Mouse (Mus musculus): ENCODE results near the gene Gm10181. TPM values are rescaled to one million over a fixed set of nuclear protein-coding genes. Genes with fewer than 3 reads are reported as not detected.

The Gm10181 gene
- polyA plus RNA-seq (2015; fragmentation: Nextera tagmentation; extraction: Ambion mirVana), result not detected in 2 replicates

DNA sequence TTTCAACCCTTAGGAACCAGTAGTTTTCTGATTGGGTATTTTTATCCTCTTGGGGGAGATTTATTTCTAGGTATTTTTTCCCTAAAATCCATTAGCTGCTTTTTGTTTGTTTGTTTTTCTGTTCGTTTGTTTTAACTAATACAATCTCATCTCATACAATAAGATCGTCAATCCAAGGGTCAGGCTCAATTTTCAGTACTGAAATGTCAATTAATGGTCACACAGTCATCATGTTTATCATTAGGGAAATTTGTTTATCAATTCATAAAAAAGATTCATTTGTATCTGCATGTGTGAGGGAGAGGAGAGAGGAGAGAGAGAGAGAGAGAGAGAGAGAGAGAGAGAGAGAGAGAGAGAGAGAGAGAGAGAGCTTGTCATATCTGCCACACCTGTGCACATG, at the start of gene Gm10181:
Gm10181 (plus strand) TSS at position 301 of the 400 bp plus-strand sequence.
- Histone ChIP-seq H3K4me3 (no peak within 1 kb of the TSS), H3K9me3 (no peaks in the 10 kb centered on the region), H3K27ac (no peak within 1 kb of the TSS), H3K9ac (no peak within 1 kb of the TSS), H3K4me1 (no peaks in the 10 kb centered on the region; the same call in 1 of the 2 replicates), H3K27me3 (no peaks in the 10 kb centered on the region), H3K36me3 (no peaks in the 10 kb centered on the region), H3K4me2 (no peak within 1 kb of the TSS)
- no peak for ATAC-seq (ENCODE audit: borderline replicate concordance, extremely low read depth, low FRiP score, low TSS enrichment)
- 58% methylated on average over 2 of the region's 2 CpGs for WGBS

DNA sequence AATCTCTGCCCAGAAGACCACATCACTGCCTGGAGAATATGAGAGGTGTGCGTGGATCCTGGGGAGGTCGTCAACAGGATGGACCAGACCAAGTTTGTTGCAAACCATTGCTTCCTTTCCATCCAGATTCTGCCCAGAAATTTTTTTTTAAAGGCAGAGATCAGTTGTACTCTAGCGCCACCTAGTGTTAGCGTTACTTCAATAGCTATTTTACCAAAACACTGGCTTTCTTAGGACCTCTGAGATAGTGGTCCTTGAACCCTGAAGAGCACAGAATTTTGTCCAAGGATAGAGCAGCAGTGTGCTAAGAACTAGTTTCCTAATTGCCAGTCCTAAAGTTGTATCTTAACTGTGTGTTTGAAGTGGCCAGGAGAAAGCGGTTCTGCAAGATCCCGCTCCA, 47.6 kb upstream of the Gm10181 start:
- H3K36me3 ChIP-seq, result no peaks in the 10 kb centered on the region
- no peak for ATAC-seq (ENCODE audit: borderline replicate concordance, extremely low read depth, low FRiP score, low TSS enrichment)
- H3K9me3 ChIP-seq, result no peaks in the 10 kb centered on the region
- no peak overlapping the region for H3K4me3 ChIP-seq
- 24% methylated on average over 6 of the region's 6 CpGs for WGBS
- H3K27ac ChIP-seq, result no peak overlapping the region
- no peaks in the 10 kb centered on the region for H3K27me3 ChIP-seq
- H3K4me1 ChIP-seq, result no peaks in the 10 kb centered on the region
- no peak overlapping the region for H3K4me2 ChIP-seq
- no peak overlapping the region for H3K9ac ChIP-seq

DNA sequence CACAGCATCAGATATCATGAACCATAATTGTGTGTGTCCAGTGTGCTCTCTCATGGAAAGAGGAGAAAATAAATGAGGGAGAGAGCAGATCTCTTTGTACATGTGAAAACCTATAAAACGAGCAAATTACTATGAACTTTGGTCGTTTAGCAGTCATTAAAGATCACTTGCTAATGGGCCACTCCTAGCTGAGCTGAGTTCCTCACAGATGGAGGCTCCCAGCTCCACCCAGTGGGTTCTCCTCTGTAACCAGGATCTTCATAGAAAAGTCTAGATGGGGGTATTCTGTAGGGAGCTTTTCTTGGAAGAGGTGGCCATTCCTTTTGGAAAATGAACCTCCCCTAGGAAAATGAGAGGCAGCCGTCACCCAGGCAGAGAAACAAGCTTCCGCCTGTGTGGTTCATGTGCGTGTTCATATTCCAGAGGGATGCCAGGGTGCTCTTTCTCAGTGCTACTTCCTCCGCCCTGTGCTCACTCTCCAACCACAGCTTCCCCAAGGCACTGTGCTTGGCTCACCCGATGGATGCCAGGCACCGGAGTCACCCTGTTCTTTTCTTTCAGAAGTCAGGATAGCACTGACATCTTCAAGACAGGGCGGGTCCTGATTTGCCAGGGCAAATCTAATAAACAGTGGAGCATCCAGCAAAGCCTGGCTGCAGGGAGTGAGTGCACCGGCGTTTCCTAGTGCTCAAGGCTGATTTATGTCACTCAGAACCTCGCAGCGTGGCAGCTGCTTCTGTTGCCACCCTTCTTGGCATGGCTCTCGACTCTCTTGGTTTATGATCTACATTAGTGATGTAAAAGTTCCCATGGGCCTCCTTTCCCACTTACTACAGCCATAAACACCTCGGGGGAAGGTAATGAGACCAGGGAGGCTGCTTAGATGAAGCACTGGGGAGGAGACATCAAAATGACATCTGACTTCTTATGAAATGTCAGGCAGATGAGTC, 46.8 kb upstream of the Gm10181 start:
- H3K4me1 ChIP-seq, result no peaks in the 10 kb centered on the region
- no peaks in the 10 kb centered on the region for H3K27me3 ChIP-seq
- H3K27ac ChIP-seq, result no peak overlapping the region
- ATAC-seq (ENCODE audit: borderline replicate concordance, extremely low read depth, low FRiP score, low TSS enrichment), result no peak
- 65% methylated on average over 15 of the region's 15 CpGs for WGBS
- H3K9ac ChIP-seq, result no peak overlapping the region
- no peak overlapping the region for H3K4me2 ChIP-seq
- no peaks in the 10 kb centered on the region for H3K9me3 ChIP-seq
- no peak overlapping the region for H3K4me3 ChIP-seq
- H3K36me3 ChIP-seq, result no peaks in the 10 kb centered on the region

- Histone ChIP-seq H3K4me1 (peaks cover 4% of the 10 kb centered on the region; the same call in 1 of the 2 replicates), H3K4me3 (no peak overlapping the region), H3K36me3 (no peaks in the 10 kb centered on the region), H3K9ac (no peak overlapping the region), H3K9me3 (no peaks in the 10 kb centered on the region), H3K27ac (no peak overlapping the region), H3K27me3 (no peaks in the 10 kb centered on the region), H3K4me2 (no peak overlapping the region)
- WGBS, result 88% methylated on average over 3 of the region's 3 CpGs
- ATAC-seq (ENCODE audit: borderline replicate concordance, extremely low read depth, low FRiP score, low TSS enrichment), result no peak
Observed at GRCm38 (mm10) chr9:25044325-25044724, 44.9 kb upstream of the Gm10181 start.

- H3K4me2 ChIP-seq, result peak overlapping the region; percentile 26; the same call in 1 of the 2 replicates
- no peaks in the 10 kb centered on the region for H3K9me3 ChIP-seq
- H3K27me3 ChIP-seq, result no peaks in the 10 kb centered on the region
- H3K9ac ChIP-seq, result no peak overlapping the region
- H3K27ac ChIP-seq, result peak overlapping the region; percentile 50; the same call in 1 of the 2 replicates
- WGBS, result 11% methylated on average over 2 of the region's 2 CpGs
- no peaks in the 10 kb centered on the region for H3K36me3 ChIP-seq
- peaks cover 4% of the 10 kb centered on the region; the same call in 1 of the 2 replicates for H3K4me1 ChIP-seq
- peak; percentile 5; the same call in 1 of the 2 replicates for ATAC-seq (ENCODE audit: borderline replicate concordance, extremely low read depth, low FRiP score, low TSS enrichment)
- no peak overlapping the region for H3K4me3 ChIP-seq
Observed at GRCm38 (mm10) chr9:25048289-25048688, 40.9 kb upstream of the Gm10181 start.

DNA sequence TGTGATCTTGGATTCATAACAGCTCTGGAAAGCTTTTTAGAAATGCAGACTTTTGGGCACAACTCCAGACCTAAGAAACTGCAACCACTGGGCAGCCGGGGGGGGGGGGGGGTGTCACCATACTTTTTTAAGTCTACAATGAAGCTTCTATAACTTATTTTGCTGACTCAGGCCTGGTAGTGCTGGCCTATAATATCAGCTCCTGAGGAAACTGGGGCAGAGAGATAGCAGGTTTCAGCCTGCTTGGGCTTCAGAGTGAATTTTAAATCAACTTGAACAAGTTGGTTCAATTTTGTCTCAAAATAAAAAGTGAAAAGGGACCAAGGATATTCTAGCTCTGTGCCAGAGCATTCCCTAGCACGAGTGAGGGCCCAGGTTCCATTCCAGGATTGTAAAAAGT, 40.3 kb upstream of the Gm10181 start:
- 55% methylated on average over 2 of the region's 2 CpGs for WGBS
- Histone ChIP-seq H3K27me3 (no peaks in the 10 kb centered on the region), H3K36me3 (no peaks in the 10 kb centered on the region), H3K4me3 (no peak overlapping the region), H3K9me3 (no peaks in the 10 kb centered on the region), H3K4me2 (no peak overlapping the region), H3K4me1 (peaks cover 4% of the 10 kb centered on the region; the same call in 1 of the 2 replicates), H3K9ac (no peak overlapping the region), H3K27ac (peak overlapping the region; percentile 50; the same call in 1 of the 2 replicates)
- ATAC-seq (ENCODE audit: borderline replicate concordance, extremely low read depth, low FRiP score, low TSS enrichment), result no peak

GRCm38 (mm10) chr9:25051901-25052300, 37.3 kb upstream of the Gm10181 start:
- no peak overlapping the region for H3K9ac ChIP-seq
- H3K4me2 ChIP-seq, result no peak overlapping the region
- ATAC-seq (ENCODE audit: borderline replicate concordance, extremely low read depth, low FRiP score, low TSS enrichment), result no peak
- no peak overlapping the region for H3K4me3 ChIP-seq
- H3K9me3 ChIP-seq, result no peaks in the 10 kb centered on the region
- H3K27ac ChIP-seq, result no peak overlapping the region
- peaks cover 4% of the 10 kb centered on the region; the same call in 1 of the 2 replicates for H3K4me1 ChIP-seq
- WGBS, result 43% methylated on average over 4 of the region's 4 CpGs
- no peaks in the 10 kb centered on the region for H3K27me3 ChIP-seq
- no peaks in the 10 kb centered on the region for H3K36me3 ChIP-seq

DNA sequence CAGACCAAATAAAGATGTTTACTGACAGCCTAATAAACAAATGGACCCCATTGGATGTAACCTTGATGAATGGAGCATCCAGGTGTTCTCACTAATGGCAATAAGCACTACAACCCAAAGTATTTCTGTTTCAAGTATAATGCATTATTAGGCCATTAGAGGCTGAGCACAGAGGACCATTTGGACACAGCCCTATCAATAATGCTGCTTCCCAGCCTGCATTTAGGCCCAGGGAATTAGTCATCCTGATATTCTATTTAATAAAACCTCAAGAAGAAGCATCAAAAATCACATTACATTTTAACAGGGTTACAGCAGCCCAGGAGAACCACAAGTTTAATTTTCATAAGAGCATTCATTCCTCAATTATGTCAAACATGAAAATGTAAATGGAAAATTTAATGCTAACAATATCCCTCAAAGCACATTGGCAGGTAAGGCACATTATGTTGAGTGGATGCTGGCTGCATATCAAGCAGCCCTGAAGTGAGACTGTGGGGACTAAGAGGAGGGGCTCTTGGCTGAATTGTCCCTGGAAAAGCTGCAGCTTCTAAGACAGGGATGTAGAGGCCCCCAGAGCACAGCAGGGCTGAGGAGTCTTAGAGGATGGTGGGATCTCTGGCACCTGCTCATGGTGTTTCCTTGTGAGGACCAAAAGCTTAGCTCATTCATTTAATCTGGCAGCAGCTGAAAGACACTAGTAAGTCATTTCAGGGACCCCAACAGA, 33.4 kb upstream of the Gm10181 start:
- H3K27me3 ChIP-seq, result no peaks in the 10 kb centered on the region
- no peak overlapping the region for H3K4me3 ChIP-seq
- no peaks in the 10 kb centered on the region for H3K9me3 ChIP-seq
- no peak for ATAC-seq (ENCODE audit: borderline replicate concordance, extremely low read depth, low FRiP score, low TSS enrichment)
- H3K27ac ChIP-seq, result no peak overlapping the region
- H3K36me3 ChIP-seq, result no peaks in the 10 kb centered on the region
- H3K4me1 ChIP-seq, result 0 out of 2 replicates have a peak, but pooled peaks cover 3% of the 10 kb centered on the region
- H3K9ac ChIP-seq, result no peak overlapping the region
- H3K4me2 ChIP-seq, result no peak overlapping the region

GRCm38 (mm10) chr9:25058726-25059125, 30.5 kb upstream of the Gm10181 start:
- H3K4me3 ChIP-seq, result no peak overlapping the region

DNA sequence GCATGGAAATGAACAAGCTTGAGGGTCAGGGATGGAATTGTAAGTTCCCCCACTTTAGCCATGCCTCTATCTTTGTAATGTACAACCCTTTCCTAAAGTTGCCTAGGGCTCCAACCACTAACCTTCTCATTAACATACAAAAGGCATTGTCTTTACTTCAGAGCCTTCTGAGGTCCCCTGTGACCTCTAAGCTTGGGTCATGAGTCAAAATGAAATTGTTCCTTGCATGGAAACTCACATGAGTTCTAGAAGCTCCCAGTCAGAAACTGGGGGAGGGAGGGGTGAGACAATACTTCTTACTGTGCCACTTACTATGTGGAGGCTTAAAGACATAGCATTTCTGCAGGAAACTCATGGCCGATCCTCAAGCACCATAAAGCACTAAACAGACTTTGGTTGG, 16.6 kb upstream of the Gm10181 start:
- 88% methylated on average over 1 of the region's 1 CpGs for WGBS
- H3K4me2 ChIP-seq, result no peak overlapping the region
- H3K4me3 ChIP-seq, result no peak overlapping the region
- no peaks in the 10 kb centered on the region for H3K27me3 ChIP-seq
- peaks cover 11% of the 10 kb centered on the region; the same call in 1 of the 2 replicates for H3K4me1 ChIP-seq
- no peak for ATAC-seq (ENCODE audit: borderline replicate concordance, extremely low read depth, low FRiP score, low TSS enrichment)
- H3K27ac ChIP-seq, result no peak overlapping the region
- H3K9me3 ChIP-seq, result no peaks in the 10 kb centered on the region
- no peak overlapping the region for H3K9ac ChIP-seq
- no peaks in the 10 kb centered on the region for H3K36me3 ChIP-seq

More at GRCm38 (mm10) chr9:25058726-25059125, 30.5 kb upstream of the Gm10181 start:
- Histone ChIP-seq H3K4me1 (0 out of 2 replicates have a peak, but pooled peaks cover 3% of the 10 kb centered on the region), H3K36me3 (no peaks in the 10 kb centered on the region), H3K9ac (no peak overlapping the region), H3K9me3 (no peaks in the 10 kb centered on the region), H3K27ac (no peak overlapping the region), H3K27me3 (no peaks in the 10 kb centered on the region), H3K4me2 (no peak overlapping the region)
- WGBS, result 26% methylated on average over 3 of the region's 3 CpGs
- ATAC-seq (ENCODE audit: borderline replicate concordance, extremely low read depth, low FRiP score, low TSS enrichment), result no peak

DNA sequence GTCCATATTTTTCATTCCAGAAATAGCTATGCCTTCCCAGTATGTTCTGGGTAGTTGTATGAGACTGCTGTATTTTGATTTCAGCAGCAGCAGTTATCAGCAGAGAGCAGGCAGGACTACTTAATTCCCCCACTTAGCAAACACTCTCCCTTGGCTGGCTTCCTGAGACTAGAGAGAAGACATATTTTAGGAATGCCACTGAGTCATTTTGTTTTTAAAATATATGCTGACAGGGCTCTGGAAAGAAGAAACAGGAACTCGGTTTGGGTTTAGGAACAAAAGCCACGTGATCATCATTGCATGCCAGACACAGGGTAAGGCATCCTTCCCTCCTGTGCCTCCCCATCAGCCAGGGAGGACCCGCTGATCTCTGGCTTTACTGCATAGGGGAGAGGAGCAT, 13.2 kb upstream of the Gm10181 start:
- no peaks in the 10 kb centered on the region for H3K9me3 ChIP-seq
- WGBS, result 25% methylated on average over 3 of the region's 3 CpGs
- H3K27ac ChIP-seq, result peak overlapping the region; percentile 34; the same call in 1 of the 2 replicates
- ATAC-seq (ENCODE audit: borderline replicate concordance, extremely low read depth, low FRiP score, low TSS enrichment), result peak; percentile 62; the same call in 1 of the 2 replicates
- H3K27me3 ChIP-seq, result no peaks in the 10 kb centered on the region
- H3K9ac ChIP-seq, result no peak overlapping the region
- no peaks in the 10 kb centered on the region for H3K36me3 ChIP-seq
- H3K4me2 ChIP-seq, result no peak overlapping the region
- H3K4me1 ChIP-seq, result peaks cover 11% of the 10 kb centered on the region; the same call in 1 of the 2 replicates
- no peak overlapping the region for H3K4me3 ChIP-seq

Data from lung, embryonic 15.5 days (tissue).